Mouse (Mus musculus): ENCODE measurements at regions not wholly inside any gene's neighbourhood (a gene's known extent, or its start where the extent isn't known, plus 50 kb on each side); places are given as distances from the start of the nearest gene placed in this dataset.

DNA sequence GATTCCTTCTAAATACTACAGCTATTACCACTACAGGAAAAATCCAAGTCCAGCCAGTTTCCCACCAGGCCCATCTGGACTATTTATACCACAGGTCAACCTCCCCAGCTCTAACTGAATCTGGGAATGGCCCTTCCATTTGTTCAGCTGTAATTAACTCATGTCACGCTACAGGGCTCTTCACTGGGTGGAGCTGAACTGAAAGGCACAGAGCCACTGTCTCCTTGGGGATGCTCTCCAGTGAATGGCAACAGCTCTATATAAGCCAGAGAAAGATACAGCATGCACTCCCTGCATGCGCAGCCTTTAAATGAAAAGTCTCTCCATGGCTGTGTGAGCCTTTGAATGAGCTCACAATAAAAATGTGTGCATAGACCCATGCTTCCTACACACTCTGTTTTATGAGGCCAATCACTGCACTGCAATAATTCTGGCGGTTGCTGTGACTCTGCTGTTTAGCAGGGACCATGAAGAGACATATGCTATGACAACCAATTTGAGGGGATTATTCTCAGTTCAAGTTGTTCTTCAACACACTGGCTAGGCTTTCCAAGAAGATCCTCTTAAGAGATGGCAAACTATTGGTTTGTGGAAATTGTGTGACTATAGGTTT, 376.3 kb upstream of the Kif18a start:
- no peak for DNase-seq (ENCODE audit: low spot score)

DNA sequence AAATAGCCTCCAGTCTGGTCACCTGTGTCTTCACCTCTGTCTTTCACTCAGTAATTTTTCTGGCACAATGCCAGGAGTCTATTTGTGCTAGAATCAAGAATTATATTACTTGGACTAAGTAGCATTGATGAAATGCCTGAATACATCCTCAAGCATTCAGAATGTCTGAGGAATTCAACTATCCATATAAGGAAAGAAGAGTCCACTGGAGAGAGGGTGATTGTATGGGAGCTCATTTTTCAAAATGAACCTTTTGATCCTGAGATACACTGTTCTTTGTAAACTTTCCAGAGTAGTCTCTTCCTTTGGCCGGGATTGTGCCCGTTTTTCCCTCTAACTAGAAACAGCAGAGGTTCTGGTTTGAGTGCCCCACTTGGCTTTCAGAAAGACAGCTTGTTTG, 367.0 kb upstream of the Kif18a start:
- no peak for DNase-seq (ENCODE audit: low spot score)

DNA sequence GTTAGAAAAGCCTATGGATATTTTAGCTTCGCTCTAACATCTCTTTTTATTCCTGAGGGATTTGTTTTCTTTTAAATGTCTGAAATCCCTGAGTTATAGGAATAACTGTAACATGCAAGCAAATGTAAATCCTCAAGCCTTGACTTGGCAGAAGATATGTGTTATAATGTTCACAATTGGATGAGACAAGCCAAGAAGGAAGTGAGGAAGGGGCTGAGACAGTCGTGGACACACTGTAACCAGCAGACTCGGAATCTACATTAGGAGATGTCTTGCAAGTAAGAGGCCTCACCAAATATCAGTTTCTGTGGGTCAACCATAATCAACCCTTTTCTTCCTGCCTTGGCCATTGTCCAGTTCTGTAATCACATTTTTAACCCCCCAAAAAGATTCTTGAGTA, 366.6 kb upstream of the Kif18a start:
- DNase-seq (ENCODE audit: low spot score) = no peak

DNA sequence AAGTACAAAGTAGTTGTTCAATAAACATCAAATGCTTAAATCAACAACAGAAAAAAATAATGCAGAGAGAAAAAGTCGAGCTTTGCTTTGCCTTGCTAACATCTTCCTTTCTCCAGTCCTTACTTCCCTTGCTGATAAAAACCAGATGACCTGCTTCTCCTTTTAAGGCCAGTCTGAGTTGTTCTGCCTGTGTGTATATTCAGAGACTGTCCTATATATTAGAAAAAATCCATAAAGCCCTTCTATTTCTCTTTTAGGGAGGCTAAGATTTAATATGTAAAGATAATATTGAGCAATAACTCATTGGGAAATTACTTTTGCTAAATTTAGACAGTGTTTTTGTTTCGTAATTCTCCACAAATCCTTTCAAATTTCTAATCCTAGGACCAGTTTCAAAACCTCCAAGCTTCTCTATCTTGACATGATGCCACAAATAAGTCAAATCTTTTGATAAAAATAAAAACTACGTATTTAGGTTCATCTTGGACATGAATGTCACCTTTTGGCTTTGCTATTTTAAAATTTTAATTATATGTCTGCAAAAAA, 361.0 kb upstream of the Kif18a start:
- no peak for DNase-seq (ENCODE audit: low spot score)

DNA sequence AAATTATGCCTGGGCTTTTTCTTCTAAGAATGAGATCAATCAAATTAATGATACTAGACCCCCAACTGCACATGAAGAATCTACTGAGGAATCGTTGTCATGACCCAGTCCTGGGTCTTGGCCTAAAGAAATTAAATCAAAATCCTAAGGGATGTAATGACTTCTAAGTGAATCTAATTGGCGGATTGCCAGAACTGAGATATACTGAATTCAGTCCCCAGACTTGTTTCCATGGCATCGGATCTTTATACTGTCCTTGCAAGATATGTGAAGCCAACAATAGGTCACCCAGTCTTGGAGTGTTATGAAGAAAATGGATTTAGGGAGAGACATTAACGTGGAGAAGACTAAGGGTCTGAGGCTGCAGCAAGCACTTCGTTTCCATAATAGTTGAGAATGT, 360.4 kb upstream of the Kif18a start:
- no peak for DNase-seq (ENCODE audit: low spot score)

DNA sequence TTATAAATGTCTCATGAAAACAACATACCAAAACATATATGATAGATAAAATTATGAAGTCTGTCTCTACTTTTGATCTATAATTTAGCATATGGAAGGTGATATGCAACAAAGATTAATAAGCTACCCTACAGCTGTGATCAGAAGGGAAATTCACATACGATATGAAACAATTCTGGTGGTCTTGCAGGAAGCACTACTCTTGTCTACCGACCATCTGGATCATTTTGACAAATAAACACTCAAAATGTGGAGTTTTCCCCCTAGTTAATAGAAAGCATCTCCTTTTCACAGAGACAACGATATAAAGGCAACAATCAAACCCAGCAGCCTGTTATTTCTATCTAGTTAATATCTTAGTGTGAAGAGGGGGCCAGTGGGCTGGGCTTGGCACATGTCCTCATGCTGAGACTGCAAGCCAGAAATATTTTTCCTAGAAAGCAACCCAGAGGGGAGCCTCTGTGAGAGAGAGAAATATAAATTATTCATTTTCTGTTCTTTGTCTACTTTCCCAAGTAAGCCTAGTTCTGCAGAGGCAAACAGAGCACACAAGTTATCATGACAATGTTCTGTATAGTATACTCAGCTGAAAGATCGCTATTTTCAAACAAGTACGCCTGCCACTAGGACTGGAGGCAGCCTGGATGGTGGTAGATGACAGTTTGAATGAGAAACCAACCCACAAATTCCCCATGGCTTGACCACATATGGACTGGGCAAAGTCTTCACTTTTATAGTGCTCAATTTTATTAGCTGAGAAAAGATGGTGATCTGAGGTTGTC, 344.4 kb upstream of the Kif18a start:
- no peak for DNase-seq (ENCODE audit: low spot score)

DNA sequence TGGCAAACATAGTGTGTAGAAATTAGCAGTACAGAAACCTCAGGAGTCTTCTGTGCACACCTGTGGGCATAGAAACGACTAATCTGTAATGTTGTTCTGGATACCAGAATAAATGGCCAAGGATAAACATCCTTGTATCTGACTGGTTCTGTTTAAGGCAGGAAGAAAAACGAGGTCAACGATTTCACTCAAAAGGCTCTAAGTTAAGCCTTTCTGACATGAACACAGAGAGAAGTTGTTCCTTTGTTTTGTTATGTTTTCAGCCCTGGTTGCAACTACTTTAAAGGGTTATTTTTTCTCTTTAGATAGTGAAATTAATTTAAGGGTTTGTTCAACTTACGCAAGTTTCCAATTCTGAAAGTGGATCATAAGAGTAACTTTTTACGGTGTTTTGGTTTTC, 299.6 kb upstream of the Kif18a start:
- DNase-seq (ENCODE audit: low spot score) = no peak

DNA sequence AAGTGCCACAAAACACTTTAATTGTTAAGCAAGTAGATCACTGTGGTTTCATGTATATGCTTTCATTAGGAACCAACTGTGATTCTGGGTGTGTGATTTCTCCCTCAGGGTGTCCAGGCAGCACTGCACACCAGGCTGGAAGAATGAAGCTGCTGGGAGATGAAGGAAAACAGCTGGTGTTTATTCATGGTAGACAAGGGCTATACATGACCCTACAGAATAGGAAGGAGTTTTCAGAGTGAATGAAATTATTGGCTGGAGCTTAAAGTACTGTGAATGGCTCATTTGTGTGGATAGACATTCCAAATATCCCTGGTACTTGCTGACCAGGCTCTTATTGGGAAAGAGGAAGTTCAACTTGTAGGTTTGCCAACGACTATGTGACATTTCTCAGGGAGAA, 264.3 kb upstream of the Kif18a start:
- no peak for DNase-seq (ENCODE audit: low spot score)

DNA sequence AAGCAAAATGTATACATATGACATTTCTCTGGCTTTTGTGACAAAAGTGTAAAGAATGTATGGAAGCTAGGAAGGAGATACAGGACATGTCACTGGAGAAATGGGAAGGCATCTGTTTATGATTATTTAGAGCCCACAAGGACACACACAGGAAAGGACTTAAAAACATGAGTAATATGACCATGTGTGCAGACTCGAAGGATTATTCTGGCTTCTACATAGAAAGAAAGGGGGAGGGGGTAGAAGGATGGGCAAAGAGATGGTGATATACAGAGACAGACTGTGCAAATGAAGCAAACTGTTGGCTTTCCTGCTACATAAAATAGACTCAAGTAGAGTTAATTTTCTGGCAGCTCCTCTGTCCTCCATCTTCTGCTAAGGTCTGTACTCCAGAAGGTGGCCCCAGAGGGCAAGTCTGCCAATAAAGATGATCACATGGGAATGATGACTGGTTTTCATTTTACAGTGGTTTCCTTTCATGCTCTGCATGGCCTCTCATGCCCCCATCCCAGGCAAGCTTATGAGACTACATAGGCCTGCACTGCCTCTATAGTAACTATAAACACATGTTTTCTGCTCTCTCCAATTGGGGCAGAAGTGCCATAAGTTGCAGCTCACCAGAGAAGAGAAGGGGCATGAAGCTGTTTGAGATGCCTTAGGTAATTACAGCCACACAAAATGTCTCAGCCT, 263.4 kb upstream of the Kif18a start:
- no peak for DNase-seq (ENCODE audit: low spot score)

DNA sequence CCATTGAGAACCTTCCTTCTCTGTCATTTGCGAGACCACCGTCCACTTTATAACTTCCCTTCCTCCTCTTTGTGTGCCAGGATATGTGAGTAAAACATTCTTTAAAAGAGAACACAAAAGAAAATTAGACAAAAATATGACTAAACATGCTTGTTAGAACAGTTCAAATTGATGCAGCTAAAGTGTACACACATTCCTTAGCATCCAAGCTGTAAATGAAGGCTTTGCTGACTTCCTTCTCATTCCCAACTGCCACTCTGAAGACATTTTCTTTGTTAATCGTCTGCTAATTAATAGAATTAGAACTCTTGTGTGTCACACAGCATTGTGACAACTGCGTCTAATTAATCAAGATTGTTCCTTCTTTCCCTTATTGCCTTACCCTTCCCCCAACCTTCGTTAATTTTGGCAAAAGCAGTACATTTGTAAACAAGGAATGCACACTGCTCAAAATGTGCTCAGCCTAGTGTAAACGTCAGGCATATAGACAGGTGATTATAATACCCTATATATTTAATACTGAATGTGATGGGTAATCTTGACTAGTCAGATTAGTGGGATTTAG, 242.3 kb upstream of the Kif18a start:
- DNase-seq (ENCODE audit: low spot score) = no peak
